19 mouse cellular contexts compared by ENCODE assay signal in genomic region chr15:5262095-5262667, GRCm38 (mm10). TPM values are rescaled to one million over a fixed set of nuclear protein-coding genes. Genes with fewer than 3 reads are reported as not detected.
DNase-seq lines count a peak whose midpoint lies in the region; ATAC-seq and TF ChIP-seq lines count a peak whose summit lies in the region.
"Had no signal": no experiment of that assay in that cellular context is flagged by ENCODE, and none has a peak within 500 bp of the region (broad histone marks: within the 10 kb centered on the region; RNA-seq: fewer than 3 reads in every experiment).

No protein-coding gene starts in this region.

- no peak overlapping the region for H3K4me3 ChIP-seq in hindbrain, embryonic 14.5 days (replicated peaks; ENCODE audit: low read length)
- no peak overlapping the region for H3K4me3 ChIP-seq in hindbrain, embryonic 13.5 days
- no peak overlapping the region for H3K4me3 ChIP-seq in liver, postnatal 0 days (ENCODE audit: low read depth, low read length)
- no peak overlapping the region for H3K4me3 ChIP-seq in liver, embryonic 12.5 days
- H3K4me3 ChIP-seq in brown adipose tissue, adult 24 weeks (ENCODE audit: insufficient read depth, low read depth, low read length), result peak overlapping the region; percentile 41
- H3K4me3 ChIP-seq: left cerebral cortex, adult 2 months; liver, embryonic 13.5 days had no signal

- 70% methylated on average over 13 of the region's 13 CpGs for WGBS in hindbrain, embryonic 14.5 days
- 80% methylated on average over 13 of the region's 13 CpGs for WGBS in hindbrain, embryonic 13.5 days
- WGBS in liver, postnatal 0 days (ENCODE audit: insufficient replicate concordance), result 74% methylated on average over 13 of the region's 13 CpGs
- WGBS in liver, embryonic 12.5 days (ENCODE audit: insufficient replicate concordance), result 82% methylated on average over 13 of the region's 13 CpGs

- H3K4me1 ChIP-seq in hindbrain, embryonic 14.5 days (replicated peaks; ENCODE audit: control insufficient read depth, insufficient read depth, low read length), result 0 out of 2 replicates have a peak, but pooled peaks cover 8% of the 10 kb centered on the region
- peaks cover 12% of the 10 kb centered on the region for H3K4me1 ChIP-seq in hindbrain, embryonic 13.5 days (replicated peaks)
- H3K4me1 ChIP-seq in liver, postnatal 0 days (ENCODE audit: insufficient read depth), result peaks cover 6% of the 10 kb centered on the region; the same call in 1 of the 2 replicates
- H3K4me1 ChIP-seq in liver, embryonic 12.5 days, result peaks cover 18% of the 10 kb centered on the region; the same call in 1 of the 2 replicates
- H3K4me1 ChIP-seq in brown adipose tissue, adult 24 weeks (ENCODE audit: control insufficient read depth, insufficient read depth, insufficient read length, low read length), result no peaks in the 10 kb centered on the region

- DNase-seq in hindbrain, embryonic 14.5 days (ENCODE audit: low spot score), result no peak
- no peak for DNase-seq in liver, postnatal 0 days
- DNase-seq in splenic B cell, adult 2 months (ENCODE audit: low read depth, low spot score), result peak; percentile 25
- no peak for DNase-seq in left cerebral cortex, postnatal 36 days (ENCODE audit: low spot score in 2 of 2)
- DNase-seq: cerebellum, adult 11 months; cerebellum, postnatal 36 days; heart, adult 18-20 months; liver, embryonic 13.5 days; retina, postnatal 1 day; right cerebral cortex, postnatal 4 days; thymus, postnatal 36 days had no signal

- no peak overlapping the region for H3K27ac ChIP-seq in hindbrain, embryonic 14.5 days
- no peak overlapping the region for H3K27ac ChIP-seq in hindbrain, embryonic 13.5 days
- H3K27ac ChIP-seq in liver, postnatal 0 days (ENCODE audit: low read depth), result peak overlapping the region; percentile 34; the same call in 1 of the 2 replicates
- H3K27ac ChIP-seq in liver, embryonic 12.5 days, result no peak overlapping the region
- H3K27ac ChIP-seq in brown adipose tissue, adult 24 weeks (replicated peaks; ENCODE audit: low read depth, low read length), result peak overlapping the region; percentile 42
- H3K27ac ChIP-seq: left cerebral cortex, adult 2 months had no signal

- H3K36me3 ChIP-seq in hindbrain, embryonic 14.5 days (replicated peaks; ENCODE audit: control insufficient read depth, insufficient read depth), result no peaks in the 10 kb centered on the region
- no peaks in the 10 kb centered on the region for H3K36me3 ChIP-seq in hindbrain, embryonic 13.5 days
- no peaks in the 10 kb centered on the region for H3K36me3 ChIP-seq in liver, postnatal 0 days (replicated peaks; ENCODE audit: insufficient read depth, low read length)
- no peaks in the 10 kb centered on the region for H3K36me3 ChIP-seq in liver, embryonic 12.5 days
- no peaks in the 10 kb centered on the region for H3K36me3 ChIP-seq in splenic B cell, adult 2 months (ENCODE audit: control insufficient read depth, insufficient read depth, low read length, poor library complexity, severe bottlenecking)
- H3K36me3 ChIP-seq: liver, embryonic 13.5 days had no signal

- H3K4me2 ChIP-seq in hindbrain, embryonic 14.5 days (replicated peaks), result no peak overlapping the region
- no peak overlapping the region for H3K4me2 ChIP-seq in hindbrain, embryonic 13.5 days
- no peak overlapping the region for H3K4me2 ChIP-seq in liver, postnatal 0 days (ENCODE audit: low read depth, low read length)
- no peak overlapping the region for H3K4me2 ChIP-seq in liver, embryonic 12.5 days
- H3K4me2 ChIP-seq: liver, embryonic 13.5 days had no signal

- peak; percentile 21; the same call in 1 of the 2 replicates for ATAC-seq in hindbrain, embryonic 14.5 days (ENCODE audit: low FRiP score)
- no peak for ATAC-seq in hindbrain, embryonic 13.5 days (ENCODE audit: low FRiP score)
- peak; percentile 20; the same call in 1 of the 2 replicates for ATAC-seq in liver, postnatal 0 days
- ATAC-seq in liver, embryonic 12.5 days, result no peak
- ATAC-seq: forebrain, embryonic 14.5 days; intestine, embryonic 16.5 days; lung, postnatal 0 days had no signal

- no peak for TF ChIP-seq EP300 in liver, postnatal 0 days (IDR thresholded peaks at IDR 0.05; ENCODE audit: low read depth)

- H3K9me3 ChIP-seq in hindbrain, embryonic 14.5 days (ENCODE audit: control insufficient read depth, low read length), result no peaks in the 10 kb centered on the region
- H3K9me3 ChIP-seq in hindbrain, embryonic 13.5 days, result no peaks in the 10 kb centered on the region
- H3K9me3 ChIP-seq in liver, postnatal 0 days (ENCODE audit: low read length), result no peaks in the 10 kb centered on the region
- no peaks in the 10 kb centered on the region for H3K9me3 ChIP-seq in liver, embryonic 12.5 days (replicated peaks)
- H3K9me3 ChIP-seq: liver, embryonic 13.5 days; megakaryocyte, embryonic 14.5 days had no signal

- H3K9ac ChIP-seq in hindbrain, embryonic 14.5 days, result no peak overlapping the region
- no peak overlapping the region for H3K9ac ChIP-seq in hindbrain, embryonic 13.5 days
- no peak overlapping the region for H3K9ac ChIP-seq in liver, postnatal 0 days (replicated peaks)
- no peak overlapping the region for H3K9ac ChIP-seq in liver, embryonic 12.5 days
- H3K9ac ChIP-seq: liver, embryonic 13.5 days had no signal

- TF ChIP-seq CTCF in liver, postnatal 0 days (IDR thresholded peaks at IDR 0.05; ENCODE audit: low read depth), result no peak

- H3K27me3 ChIP-seq in hindbrain, embryonic 14.5 days (ENCODE audit: control insufficient read depth, insufficient read depth, low read length), result no peaks in the 10 kb centered on the region
- H3K27me3 ChIP-seq in hindbrain, embryonic 13.5 days, result no peaks in the 10 kb centered on the region
- no peaks in the 10 kb centered on the region for H3K27me3 ChIP-seq in liver, postnatal 0 days (ENCODE audit: insufficient read depth, low read length)
- no peaks in the 10 kb centered on the region for H3K27me3 ChIP-seq in liver, embryonic 12.5 days (replicated peaks)
- H3K27me3 ChIP-seq in splenic B cell, adult 2 months (ENCODE audit: control insufficient read depth, insufficient read depth, low read length, poor library complexity, severe bottlenecking), result peaks cover 4% of the 10 kb centered on the region
- H3K27me3 ChIP-seq: liver, embryonic 13.5 days; megakaryocyte, embryonic 14.5 days had no signal

- intact Hi-C loops in left cerebral cortex, postnatal 36 days (cut with DNase I), result no loop called here

RNA-seq across cellular contexts. Expression of gene Ptger4, which starts 18.2 kb away (rescaled TPM):
- 4.1 and 5.1 TPM in 2 replicates for polyA plus RNA-seq in hindbrain, embryonic 14.5 days (2014; fragmentation: Nextera tagmentation; extraction: Ambion mirVana)
- polyA plus RNA-seq in hindbrain, embryonic 13.5 days (2015; fragmentation: Nextera tagmentation; extraction: Ambion mirVana), result 2.8 and 3.5 TPM in 2 replicates
- 0.99 and 1.5 TPM in 2 replicates for polyA plus RNA-seq in liver, postnatal 0 days (2015; fragmentation: Nextera tagmentation; extraction: Ambion mirVana)
- 2.6 and 2.8 TPM in 2 replicates for polyA plus RNA-seq in liver, embryonic 12.5 days (2016; fragmentation: Nextera tagmentation; extraction: Ambion mirVana)
- 2.6 and 3.1 TPM in 2 replicates for polyA plus RNA-seq in brown adipose tissue, adult 24 weeks (2012; ENCODE audit: insufficient read depth, insufficient read length, missing spikeins)
- 1 to 10 TPM in 1 of 2 experiments, under 1 TPM in 1; 0.82 to 1.1 TPM for total RNA-seq in left cerebral cortex, postnatal 36 days (2021)

Comparison
In these comparisons a context has a peak if more than half of its experiments do, and no peak if none do; other contexts are left out.
1. ATAC-seq: peak in hindbrain, embryonic 14.5 days (single experiment) and liver, postnatal 0 days (single experiment); none in hindbrain, embryonic 13.5 days (single experiment) and liver, embryonic 12.5 days (single experiment).
2. H3K27ac ChIP-seq: peak in liver, postnatal 0 days (single experiment) and brown adipose tissue, adult 24 weeks (single experiment); none in hindbrain, embryonic 14.5 days (single experiment), hindbrain, embryonic 13.5 days (single experiment) and liver, embryonic 12.5 days (single experiment).